Mouse (Mus musculus): ENCODE measurements around the gene Ggnbp2. TPM values are rescaled to one million over a fixed set of nuclear protein-coding genes. Genes with fewer than 3 reads are reported as not detected.
"Not testable (repeated sequence)": the region's sequence is repeated elsewhere in the genome, so short reads cannot be mapped to it uniquely, and the experiment has no call there.

Ggnbp2 gene
- polyA plus RNA-seq, 1 experiment = 48.6 TPM

- Histone ChIP-seq H3K27ac (ENCODE audit: insufficient read depth, low read depth, low read length) (no peak overlapping the region), H3K27me3 (replicated peaks; ENCODE audit: control insufficient read depth, insufficient read depth, low read length) (no peaks in the 10 kb centered on the region), H3K4me3 (ENCODE audit: insufficient read depth, low read depth, low read length) (no peak overlapping the region), H3K36me3 (ENCODE audit: control insufficient read depth, insufficient read depth, low read length) (peaks cover 14% of the 10 kb centered on the region), H3K4me1 (ENCODE audit: control insufficient read depth, insufficient read depth, low read length) (no peaks in the 10 kb centered on the region)
- no peak for DNase-seq
- WGBS = 96% methylated on average over 15 of the region's 15 CpGs
- TF ChIP-seq POLR2A (IDR thresholded peaks at IDR 0.05; ENCODE audit: low read depth, low read length) (no peak), CTCF (conservative IDR thresholded peaks at IDR 0.05; ENCODE audit: insufficient read depth, insufficient read length, low read depth, low read length) (no peak)
Measured at GRCm38 (mm10) chr11:84846741-84847474, 23.7 kb downstream of the Ggnbp2 start.

DNA sequence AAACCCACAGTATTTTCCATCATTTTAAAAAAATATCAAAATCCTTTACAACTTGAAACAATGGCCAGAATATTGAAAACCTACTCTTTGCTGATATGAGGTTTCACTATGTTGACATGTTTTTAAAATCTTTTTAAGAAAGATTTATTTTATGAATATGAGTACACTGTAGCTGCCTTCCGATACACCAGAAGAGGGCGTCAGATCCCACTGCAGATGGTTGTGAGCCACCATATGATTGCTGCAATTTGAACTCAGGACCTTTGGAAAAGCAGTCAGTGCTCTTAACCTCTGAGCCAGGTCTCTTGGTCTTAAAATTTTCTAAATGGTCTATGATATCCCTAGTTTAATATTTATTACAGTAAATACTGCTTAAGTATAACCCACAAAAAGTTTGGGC is 31.3 kb downstream of the Ggnbp2 start:
- WGBS = 93% methylated on average over 2 of the region's 2 CpGs
- Histone ChIP-seq H3K27ac (ENCODE audit: insufficient read depth, low read depth, low read length) (no peak overlapping the region), H3K36me3 (ENCODE audit: control insufficient read depth, insufficient read depth, low read length) (peaks cover 21% of the 10 kb centered on the region), H3K4me1 (ENCODE audit: control insufficient read depth, insufficient read depth, low read length) (no peaks in the 10 kb centered on the region), H3K27me3 (replicated peaks; ENCODE audit: control insufficient read depth, insufficient read depth, low read length) (no peaks in the 10 kb centered on the region), H3K4me3 (ENCODE audit: insufficient read depth, low read depth, low read length) (no peak overlapping the region)
- TF ChIP-seq CTCF (conservative IDR thresholded peaks at IDR 0.05; ENCODE audit: insufficient read depth, insufficient read length, low read depth, low read length) (0 out of 2 replicates have a peak, but pooled peaks have one; percentile 18), POLR2A (IDR thresholded peaks at IDR 0.05; ENCODE audit: low read depth, low read length) (no peak)
- no peak for DNase-seq

GRCm38 (mm10) chr11:84829495-84829894 is 41.1 kb downstream of the Ggnbp2 start:
- H3K36me3 ChIP-seq (ENCODE audit: control insufficient read depth, insufficient read depth, low read length); H3K27me3 ChIP-seq (replicated peaks; ENCODE audit: control insufficient read depth, insufficient read depth, low read length); DNase-seq: not testable (repeated sequence)
- H3K27ac ChIP-seq (ENCODE audit: insufficient read depth, low read depth, low read length) = peak overlapping the region; percentile 69
- H3K4me1 ChIP-seq (ENCODE audit: control insufficient read depth, insufficient read depth, low read length) = peaks cover 20% of the 10 kb centered on the region
- peak overlapping the region; percentile 56 for H3K4me3 ChIP-seq (ENCODE audit: insufficient read depth, low read depth, low read length)
- WGBS = 68% methylated on average over 11 of the region's 11 CpGs

- peak; percentile 97 for DNase-seq
- under 1% methylated on average over 62 of the region's 62 CpGs for WGBS
- H3K27ac ChIP-seq (ENCODE audit: insufficient read depth, low read depth, low read length) = peak within 1 kb of the TSS; percentile 72
- peak within 1 kb of the TSS; percentile 68 for H3K4me3 ChIP-seq (ENCODE audit: insufficient read depth, low read depth, low read length)
- H3K27me3 ChIP-seq (replicated peaks; ENCODE audit: control insufficient read depth, insufficient read depth, low read length) = no peaks in the 10 kb centered on the region
- peaks cover 20% of the 10 kb centered on the region for H3K4me1 ChIP-seq (ENCODE audit: control insufficient read depth, insufficient read depth, low read length)
- H3K36me3 ChIP-seq (ENCODE audit: control insufficient read depth, insufficient read depth, low read length) = no peaks in the 10 kb centered on the region; the same call in 1 of the 2 replicates
- TF ChIP-seq POLR2A (IDR thresholded peaks at IDR 0.05; ENCODE audit: low read depth, low read length) = no peak
- TF ChIP-seq CTCF (conservative IDR thresholded peaks at IDR 0.05; ENCODE audit: insufficient read depth, insufficient read length, low read depth, low read length) = no peak
Measured at GRCm38 (mm10) chr11:84828516-84829399, 41.9 kb downstream of the Ggnbp2 start, which contains the start of gene Dhrs11. Gene Dhrs11 (minus strand): TSS chr11:84828994.

GRCm38 (mm10) chr11:84827901-84828503 is 42.6 kb downstream of the Ggnbp2 start:
- no peaks in the 10 kb centered on the region; the same call in 1 of the 2 replicates for H3K36me3 ChIP-seq (ENCODE audit: control insufficient read depth, insufficient read depth, low read length)
- peak overlapping the region; percentile 78 for H3K27ac ChIP-seq (ENCODE audit: insufficient read depth, low read depth, low read length)
- H3K27me3 ChIP-seq (replicated peaks; ENCODE audit: control insufficient read depth, insufficient read depth, low read length) = no peaks in the 10 kb centered on the region
- no peak for TF ChIP-seq POLR2A (IDR thresholded peaks at IDR 0.05; ENCODE audit: low read depth, low read length)
- TF ChIP-seq CTCF (conservative IDR thresholded peaks at IDR 0.05; ENCODE audit: insufficient read depth, insufficient read length, low read depth, low read length) = no peak
- 36% methylated on average over 3 of the region's 3 CpGs for WGBS
- H3K4me1 ChIP-seq (ENCODE audit: control insufficient read depth, insufficient read depth, low read length) = peaks cover 20% of the 10 kb centered on the region
- peak; percentile 41 for DNase-seq
- peak overlapping the region; percentile 68 for H3K4me3 ChIP-seq (ENCODE audit: insufficient read depth, low read depth, low read length)

DNA sequence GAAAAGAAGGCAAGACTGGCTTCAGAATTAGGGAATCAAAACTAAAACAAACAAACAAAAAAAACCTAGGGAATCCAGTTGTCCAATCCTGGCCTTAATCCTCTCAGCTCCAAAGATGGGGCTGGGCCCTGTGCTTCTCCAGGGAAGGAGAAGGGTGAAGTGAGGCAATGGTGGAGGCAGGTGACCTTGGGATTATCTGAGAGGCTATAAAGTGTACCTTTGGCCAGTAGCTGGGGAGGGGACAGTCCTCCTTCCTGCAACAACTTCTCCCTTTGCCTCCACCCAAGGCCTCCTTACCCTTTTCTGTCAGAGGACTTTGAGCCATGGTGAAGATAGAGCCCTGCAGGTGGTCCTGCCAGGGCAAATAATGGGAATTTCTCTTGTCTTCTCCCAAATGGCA is 43.1 kb downstream of the Ggnbp2 start:
- Histone ChIP-seq H3K4me1 (ENCODE audit: control insufficient read depth, insufficient read depth, low read length) (peaks cover 20% of the 10 kb centered on the region), H3K36me3 (ENCODE audit: control insufficient read depth, insufficient read depth, low read length) (no peaks in the 10 kb centered on the region), H3K27me3 (replicated peaks; ENCODE audit: control insufficient read depth, insufficient read depth, low read length) (no peaks in the 10 kb centered on the region), H3K4me3 (ENCODE audit: insufficient read depth, low read depth, low read length) (0 out of 2 replicates have a peak overlapping the region, but pooled peaks have one; percentile 8), H3K27ac (ENCODE audit: insufficient read depth, low read depth, low read length) (peak overlapping the region; percentile 78)
- TF ChIP-seq POLR2A (IDR thresholded peaks at IDR 0.05; ENCODE audit: low read depth, low read length) (no peak), CTCF (conservative IDR thresholded peaks at IDR 0.05; ENCODE audit: insufficient read depth, insufficient read length, low read depth, low read length) (no peak)
- DNase-seq = peak; percentile 29

All from kidney, adult 2 months (tissue).